Mouse (Mus musculus): ENCODE results near the gene Ugt8a.

Gene Ugt8a

DNA sequence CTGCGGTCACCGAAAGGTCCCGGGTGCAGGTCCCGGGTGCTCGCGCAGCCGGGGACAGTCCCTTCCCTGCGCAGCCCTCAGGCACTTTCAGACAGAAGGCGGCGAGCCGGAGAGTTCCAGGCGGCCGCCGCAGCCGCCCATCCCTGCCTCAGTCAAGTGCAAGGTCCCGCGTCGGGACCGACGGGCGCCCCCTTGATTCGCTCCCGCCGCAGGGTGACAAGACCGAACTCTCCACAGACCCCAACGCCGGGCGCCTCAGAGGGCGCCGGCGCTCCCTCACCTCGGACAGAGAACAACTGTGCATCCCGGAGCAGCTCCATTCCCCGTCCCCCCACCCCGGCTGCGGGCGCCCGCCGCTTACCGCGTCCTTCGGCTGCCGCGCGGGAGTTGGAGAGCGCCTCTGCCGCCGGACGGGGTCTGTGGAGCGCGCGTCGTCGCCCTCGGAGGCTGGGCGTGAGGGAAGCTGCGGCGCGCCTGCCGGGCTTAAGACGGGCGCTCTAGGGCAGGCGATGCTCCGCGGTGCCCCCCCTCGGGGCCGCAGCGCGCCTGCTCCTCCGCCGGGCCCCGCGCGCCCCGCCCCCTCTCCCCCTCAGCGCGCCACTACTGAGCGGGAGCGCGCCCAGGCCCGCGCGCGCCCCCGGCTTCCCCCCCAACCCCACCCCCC lies at the start of gene Ugt8a:
Ugt8a (minus strand) TSS at position 528 of the 664 bp plus-strand sequence.
- DNase-seq (ENCODE audit: extremely low read depth, insufficient read length, low spot score): peak; percentile 6

GRCm38 (mm10) chr3:125986639-125987038 lies 48.2 kb upstream of the Ugt8a start:
- no peak for DNase-seq (ENCODE audit: extremely low read depth, insufficient read length, low spot score)

GRCm38 (mm10) chr3:125983707-125984420 lies 45.4 kb upstream of the Ugt8a start:
- no peak for DNase-seq (ENCODE audit: extremely low read depth, insufficient read length, low spot score)

DNA sequence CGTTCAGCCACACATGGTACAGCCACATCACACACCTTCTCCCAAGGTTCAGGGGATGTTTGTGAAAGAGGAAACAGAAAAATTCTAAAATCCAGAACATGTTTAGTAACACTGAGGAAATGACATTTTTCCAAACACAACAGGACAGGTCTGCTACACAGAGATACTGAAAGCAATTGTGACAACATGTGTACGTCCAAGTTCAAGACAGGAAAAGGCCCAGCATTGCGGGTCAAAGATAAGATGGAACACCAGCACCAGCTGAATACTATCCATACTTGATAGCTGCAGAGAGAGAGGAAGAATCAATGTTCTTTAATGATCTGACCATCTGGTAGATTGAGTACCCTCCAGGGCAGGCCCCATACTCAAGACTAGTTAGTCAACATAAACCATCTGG lies 41.1 kb upstream of the Ugt8a start:
- no peak for DNase-seq (ENCODE audit: extremely low read depth, insufficient read length, low spot score)

- no peak for DNase-seq (ENCODE audit: extremely low read depth, insufficient read length, low spot score)
These were observed 37.5 kb upstream of the Ugt8a start for GRCm38 (mm10) chr3:125975899-125976298.

DNA sequence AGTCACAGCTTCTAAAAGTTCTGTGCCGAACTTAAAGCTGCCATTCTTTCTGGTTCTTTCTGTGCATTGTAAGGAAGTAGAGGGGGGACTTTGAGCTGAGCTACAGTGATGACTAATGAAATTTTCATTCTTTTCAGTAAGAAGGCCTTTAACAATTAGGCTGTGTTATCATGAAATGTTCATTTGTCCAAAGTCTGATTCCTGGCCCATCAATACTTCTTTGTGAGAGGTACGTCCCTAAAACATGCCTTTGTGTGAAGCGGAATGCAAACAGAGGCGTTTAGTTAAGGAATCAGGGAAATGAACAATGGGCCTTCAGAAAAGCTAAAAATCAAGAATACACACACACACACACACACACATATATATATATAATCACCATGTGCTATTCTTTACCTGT lies 31.0 kb upstream of the Ugt8a start:
- no peak for DNase-seq (ENCODE audit: extremely low read depth, insufficient read length, low spot score)

- no peak for DNase-seq (ENCODE audit: extremely low read depth, insufficient read length, low spot score)
These were observed 17.9 kb upstream of the Ugt8a start for GRCm38 (mm10) chr3:125956196-125956885.

DNA sequence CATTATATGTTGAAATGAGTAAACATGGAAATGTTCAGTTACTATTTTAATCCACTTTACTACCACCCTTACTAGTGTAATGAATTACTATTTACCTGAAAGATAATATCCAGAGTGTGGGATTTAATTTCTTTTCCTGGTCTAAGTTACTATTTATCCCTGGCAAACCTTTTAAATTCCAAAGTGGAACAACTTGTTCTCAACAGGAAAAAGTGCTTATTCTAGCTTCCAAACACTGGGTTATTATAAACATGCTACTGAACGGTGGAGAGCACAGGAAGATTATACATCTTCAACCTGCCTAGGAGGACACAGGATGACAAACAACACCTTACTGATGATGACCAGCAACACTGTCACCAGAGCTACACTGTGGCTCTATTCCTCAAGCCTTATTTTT lies 16.5 kb upstream of the Ugt8a start:
- no peak for DNase-seq (ENCODE audit: extremely low read depth, insufficient read length, low spot score)

DNA sequence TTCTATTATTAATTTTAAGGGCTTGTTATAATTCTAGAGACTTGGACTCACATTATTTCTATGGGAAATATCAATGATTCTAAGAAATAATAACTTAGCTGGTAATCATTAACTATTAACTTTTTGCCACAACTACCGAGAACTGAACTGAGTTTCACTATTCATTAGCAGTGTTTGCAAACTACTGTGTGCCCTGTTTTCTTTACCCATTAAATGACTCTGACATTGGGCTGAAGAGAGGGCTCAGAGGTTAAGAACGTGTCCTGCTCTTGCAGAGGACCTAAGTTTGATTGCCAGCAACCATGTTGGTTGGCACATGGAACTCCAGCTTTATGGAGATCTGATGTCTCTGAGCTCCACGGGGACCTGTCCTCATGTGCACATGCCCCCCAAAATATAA lies 2.4 kb upstream of the Ugt8a start:
- no peak for DNase-seq (ENCODE audit: extremely low read depth, insufficient read length, low spot score)

GRCm38 (mm10) chr3:125938756-125939109 lies 314 bp upstream of the Ugt8a start:
- no peak for DNase-seq (ENCODE audit: extremely low read depth, insufficient read length, low spot score)

DNA sequence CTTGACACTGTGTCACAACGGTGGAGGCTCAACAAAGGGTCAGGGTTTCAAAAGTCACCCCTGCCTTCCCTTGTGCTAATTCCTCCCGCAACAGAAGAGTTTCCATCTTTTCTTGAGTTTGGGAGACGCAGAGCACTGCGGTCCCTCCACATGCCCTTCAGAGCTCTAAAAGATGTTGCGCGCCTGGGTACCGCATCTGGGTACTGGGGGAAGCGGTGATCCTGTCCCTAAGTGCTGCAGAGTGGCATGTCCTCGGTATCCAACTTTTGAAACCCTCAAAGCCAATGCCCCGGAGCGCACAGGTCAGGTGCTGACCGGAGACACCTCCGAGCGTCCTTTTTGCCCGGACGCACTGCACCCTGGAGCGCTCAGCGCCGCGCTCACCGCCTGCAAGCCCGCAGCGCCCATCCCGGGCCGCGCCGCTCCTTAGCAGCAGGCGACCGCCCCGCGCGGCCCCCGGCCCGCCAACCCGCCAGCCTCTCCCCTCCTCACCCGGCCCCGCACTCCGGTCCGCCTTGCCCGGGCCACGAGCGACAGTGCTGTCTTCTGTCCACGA lies 805 bp downstream of the Ugt8a start:
- DNase-seq (ENCODE audit: extremely low read depth, insufficient read length, low spot score): no peak

DNA sequence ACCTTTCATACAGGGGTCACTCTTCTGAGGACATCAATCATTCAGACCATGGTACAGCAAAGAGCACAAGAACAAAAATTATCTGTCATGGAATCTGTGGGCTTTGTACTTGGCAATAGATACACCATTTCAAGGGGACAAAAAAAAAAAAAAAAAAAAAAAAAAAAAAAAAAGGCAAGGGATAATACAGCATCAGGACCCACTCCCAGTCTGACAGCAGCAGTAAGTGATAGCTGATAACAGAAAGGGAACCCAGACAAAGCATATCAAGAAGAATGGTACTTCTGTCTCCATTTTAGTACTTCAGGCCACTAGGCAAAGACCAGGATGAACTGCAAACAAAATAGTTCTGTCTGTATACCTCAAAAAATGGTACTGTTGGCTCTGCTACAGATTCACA lies 2.6 kb downstream of the Ugt8a start:
- DNase-seq (ENCODE audit: extremely low read depth, insufficient read length, low spot score): no peak

- no peak for DNase-seq (ENCODE audit: extremely low read depth, insufficient read length, low spot score)
These were observed 5.7 kb downstream of the Ugt8a start for GRCm38 (mm10) chr3:125932594-125933237.

DNA sequence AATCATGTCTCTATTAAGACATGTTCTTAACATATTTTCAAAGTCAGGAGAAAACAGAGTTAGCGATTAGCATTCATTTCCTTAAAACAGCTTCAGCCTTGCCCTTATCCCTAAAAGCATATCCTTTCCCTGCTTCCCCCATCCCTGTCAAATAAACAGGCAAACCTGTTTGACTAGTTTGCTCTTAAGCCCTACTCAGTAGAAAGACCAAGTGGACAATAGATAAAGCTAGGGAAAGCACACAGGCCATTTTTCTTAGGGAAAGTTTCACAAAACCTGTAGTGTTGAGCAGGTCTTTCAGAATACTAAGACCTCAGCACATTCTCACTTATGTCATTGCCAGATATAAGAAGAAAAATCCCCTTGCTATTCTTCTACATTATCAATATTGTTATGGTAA lies 7.4 kb downstream of the Ugt8a start:
- DNase-seq (ENCODE audit: extremely low read depth, insufficient read length, low spot score): no peak

DNA sequence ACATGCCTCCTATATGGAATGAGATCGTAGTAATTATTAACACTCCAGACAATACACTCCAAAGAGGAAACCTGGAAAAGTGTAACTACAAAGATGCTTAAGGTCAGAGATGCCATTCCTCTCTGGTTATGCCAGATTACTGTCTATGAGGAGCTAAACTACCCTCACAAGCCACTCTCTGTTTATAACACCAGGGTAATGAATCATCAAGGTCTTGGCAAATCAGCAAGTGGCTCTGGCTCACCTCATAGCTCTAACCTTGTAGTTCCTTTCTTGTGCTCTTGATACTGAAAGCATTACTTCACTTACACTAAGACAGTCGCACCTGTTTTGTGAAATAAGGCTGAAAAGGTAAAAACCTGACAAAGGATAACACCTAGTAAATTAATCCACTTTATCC lies 17.5 kb downstream of the Ugt8a start:
- DNase-seq (ENCODE audit: extremely low read depth, insufficient read length, low spot score): no peak

DNA sequence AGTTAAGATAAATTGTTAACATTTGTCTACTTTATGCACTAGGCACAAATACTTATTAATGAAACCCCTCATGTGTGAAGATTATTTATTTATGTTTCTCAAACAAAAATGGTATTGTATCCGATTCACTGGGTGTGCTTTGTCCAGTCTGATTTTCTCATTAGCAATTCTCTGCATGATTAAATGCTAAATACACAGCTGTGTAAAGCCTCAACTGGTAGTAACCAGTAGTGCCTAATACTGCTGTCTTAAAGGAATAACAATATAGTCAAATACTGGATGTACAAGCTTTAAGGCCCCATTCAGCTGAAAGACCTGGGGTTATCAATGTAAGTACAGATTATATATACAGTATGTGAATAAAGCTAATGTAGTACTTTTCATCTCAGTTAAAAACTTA lies 39.4 kb downstream of the Ugt8a start:
- DNase-seq (ENCODE audit: extremely low read depth, insufficient read length, low spot score): no peak

DNA sequence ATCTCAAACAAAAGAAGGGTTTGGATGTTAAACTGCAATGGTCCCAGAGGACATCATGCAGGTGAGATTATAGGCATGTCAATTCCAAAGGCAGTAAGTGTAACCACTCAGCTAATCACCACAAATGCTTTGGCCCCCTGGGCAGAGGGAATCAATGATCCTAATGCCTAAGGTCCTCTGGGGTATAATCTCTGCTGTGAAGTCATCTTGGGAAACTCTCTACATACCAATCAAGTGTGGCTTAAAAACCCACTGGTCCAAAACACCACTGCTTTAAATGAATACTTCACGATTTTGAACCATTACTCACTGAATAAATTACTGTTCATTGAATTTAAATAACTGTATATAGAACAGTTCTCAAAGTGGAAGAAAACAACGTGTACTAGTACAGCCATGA lies 51.3 kb downstream of the Ugt8a start:
- DNase-seq (ENCODE audit: extremely low read depth, insufficient read length, low spot score): no peak

GRCm38 (mm10) chr3:125884879-125885278 lies 53.5 kb downstream of the Ugt8a start:
- DNase-seq (ENCODE audit: extremely low read depth, insufficient read length, low spot score): no peak

- DNase-seq (ENCODE audit: extremely low read depth, insufficient read length, low spot score): no peak
These were observed 54.0 kb downstream of the Ugt8a start for GRCm38 (mm10) chr3:125884423-125884822.

- no peak for DNase-seq (ENCODE audit: extremely low read depth, insufficient read length, low spot score)
These were observed 55.4 kb downstream of the Ugt8a start for GRCm38 (mm10) chr3:125883009-125883408.

DNA sequence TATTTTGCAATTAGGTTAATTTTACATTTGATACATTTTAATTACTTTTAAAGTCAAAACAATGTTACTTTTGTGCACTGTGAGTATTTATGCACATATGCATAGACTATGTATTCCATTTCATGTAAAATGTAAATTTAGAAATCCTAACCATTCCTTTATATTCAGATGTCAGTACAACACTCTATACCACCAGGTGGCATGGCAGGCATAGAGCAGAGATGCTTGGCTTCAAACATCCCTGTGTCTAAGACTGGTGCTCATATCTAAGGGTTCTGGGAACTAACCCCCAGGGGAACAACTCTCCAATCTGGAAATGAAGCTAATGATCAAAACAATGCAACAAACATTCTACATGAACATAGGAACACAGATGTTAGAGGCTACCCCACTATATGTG lies 56.6 kb downstream of the Ugt8a start:
- DNase-seq (ENCODE audit: extremely low read depth, insufficient read length, low spot score): no peak

Data from 3134 (cell line).